ENCODE assay signal across 9 mouse cellular contexts in the genomic region with DNA sequence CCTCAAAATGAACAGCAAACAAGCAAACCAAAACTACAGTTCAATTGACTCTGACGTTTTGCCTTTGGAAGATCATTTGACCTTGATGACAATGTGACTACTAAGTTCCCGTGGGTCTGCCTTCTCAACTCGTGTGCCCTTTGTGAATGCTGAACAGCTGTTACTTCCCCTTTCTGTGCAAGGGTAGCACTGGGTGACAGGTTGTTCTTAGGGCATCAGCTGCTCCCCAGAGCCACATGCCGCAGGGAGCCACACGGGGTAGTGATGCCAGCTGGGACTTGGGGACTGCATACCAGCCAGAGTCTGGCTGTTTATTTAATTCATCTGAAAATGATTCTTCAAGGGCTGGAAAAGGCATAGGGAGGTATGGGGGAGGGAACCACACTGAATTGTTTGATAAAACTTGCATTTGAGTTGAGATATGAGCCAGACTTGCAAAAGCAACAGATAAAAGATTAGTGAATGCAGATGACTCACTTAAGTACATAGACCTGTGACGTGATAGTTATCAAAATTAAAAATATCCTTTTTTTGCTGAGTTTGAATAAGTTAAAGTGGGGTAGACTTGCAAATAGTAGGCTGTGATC.
A peak's percentile ranks its signal among the peaks of the same experiment; 100 is the strongest.
DNase-seq lines count a peak whose midpoint lies in the region; ATAC-seq and TF ChIP-seq lines count a peak whose summit lies in the region.
"Had no signal": no experiment of that assay in that cellular context is flagged by ENCODE, and none has a peak within 500 bp of the region (broad histone marks: within the 10 kb centered on the region; RNA-seq: fewer than 3 reads in every experiment).

No protein-coding gene starts in this region.

- no peak overlapping the region for H3K9ac ChIP-seq in forebrain, postnatal 0 days
- no peak overlapping the region for H3K9ac ChIP-seq in forebrain, embryonic 12.5 days
- H3K9ac ChIP-seq in stomach, postnatal 0 days (ENCODE audit: low read length) = no peak overlapping the region
- H3K9ac ChIP-seq: heart, embryonic 15.5 days had no signal

- no peaks in the 10 kb centered on the region for H3K9me3 ChIP-seq in forebrain, postnatal 0 days (ENCODE audit: low read length)
- no peaks in the 10 kb centered on the region for H3K9me3 ChIP-seq in forebrain, embryonic 12.5 days
- no peaks in the 10 kb centered on the region for H3K9me3 ChIP-seq in stomach, postnatal 0 days (ENCODE audit: control insufficient read depth, low read length)
- H3K9me3 ChIP-seq: heart, embryonic 15.5 days had no signal

- no peak for TF ChIP-seq EP300 in stomach, postnatal 0 days (optimal IDR thresholded peaks at IDR 0.05)

- 49% methylated on average over 6 of the region's 6 CpGs for WGBS in forebrain, postnatal 0 days
- WGBS in forebrain, embryonic 12.5 days = 72% methylated on average over 6 of the region's 6 CpGs
- WGBS in stomach, postnatal 0 days = 51% methylated on average over 6 of the region's 6 CpGs

- H3K79me3 ChIP-seq in C2C12 (ENCODE audit: low read depth) = peaks cover 19% of the 10 kb centered on the region

- H3ac ChIP-seq in C2C12 (ENCODE audit: control insufficient read depth, insufficient read length, low read depth) = no peak overlapping the region

- peak; percentile 51; the same call in 1 of the 2 replicates for ATAC-seq in forebrain, postnatal 0 days
- ATAC-seq in forebrain, embryonic 12.5 days (ENCODE audit: low FRiP score) = no peak
- peak; percentile 95 for ATAC-seq in neutrophil, adult 5-6 weeks (ENCODE audit: extremely low read depth, insufficient number of reproducible peaks, low FRiP score, poor library complexity, severe bottlenecking)
- ATAC-seq in stomach, postnatal 0 days (ENCODE audit: low FRiP score, low TSS enrichment) = no peak

- intact Hi-C loops in heart, postnatal 25 days (cut with DNase I) = no loop called here

- no peak overlapping the region for H3K27ac ChIP-seq in forebrain, postnatal 0 days (ENCODE audit: low read depth, low read length)
- no peak overlapping the region for H3K27ac ChIP-seq in forebrain, embryonic 12.5 days
- no peak overlapping the region for H3K27ac ChIP-seq in stomach, postnatal 0 days (replicated peaks)
- H3K27ac ChIP-seq: heart, embryonic 15.5 days had no signal

- DNase-seq in forebrain, postnatal 0 days = no peak
- DNase-seq in brain, adult 2 months (ENCODE audit: low read depth, low spot score) = peak; percentile 25
- no peak for DNase-seq in heart, postnatal 4 days
- no peak for DNase-seq in stomach, postnatal 0 days (ENCODE audit: low spot score)
- DNase-seq in heart, postnatal 25 days (ENCODE audit: low spot score) = no peak

- peaks cover 64% of the 10 kb centered on the region for H3K79me2 ChIP-seq in C2C12 (ENCODE audit: control insufficient read depth, insufficient read depth)

- TF ChIP-seq CTCF in forebrain, postnatal 0 days (IDR thresholded peaks at IDR 0.05; ENCODE audit: low read depth) = no peak
- no peak for TF ChIP-seq CTCF in C2C12 (IDR thresholded peaks at IDR 0.05; ENCODE audit: control insufficient read depth, insufficient read depth, insufficient read length)
- no peak for TF ChIP-seq CTCF in stomach, postnatal 0 days (IDR thresholded peaks at IDR 0.05; ENCODE audit: low read depth)

- no peaks in the 10 kb centered on the region for H3K27me3 ChIP-seq in forebrain, postnatal 0 days (ENCODE audit: insufficient read depth, low read length)
- peaks cover 14% of the 10 kb centered on the region; the same call in 1 of the 2 replicates for H3K27me3 ChIP-seq in forebrain, embryonic 12.5 days
- H3K27me3 ChIP-seq in C2C12 (ENCODE audit: control insufficient read depth, insufficient read depth, insufficient read length) = no peaks in the 10 kb centered on the region
- H3K27me3 ChIP-seq in stomach, postnatal 0 days (ENCODE audit: control insufficient read depth, insufficient read depth, low read length) = no peaks in the 10 kb centered on the region
- H3K27me3 ChIP-seq: heart, embryonic 15.5 days had no signal

- no peak overlapping the region for H3K4me2 ChIP-seq in forebrain, postnatal 0 days (ENCODE audit: low read depth)
- no peak overlapping the region for H3K4me2 ChIP-seq in forebrain, embryonic 12.5 days
- H3K4me2 ChIP-seq in stomach, postnatal 0 days (replicated peaks; ENCODE audit: low read depth) = no peak overlapping the region
- H3K4me2 ChIP-seq: heart, embryonic 15.5 days had no signal

- H3K4me1 ChIP-seq in forebrain, postnatal 0 days (ENCODE audit: insufficient read depth) = no peaks in the 10 kb centered on the region
- H3K4me1 ChIP-seq in forebrain, embryonic 12.5 days = no peaks in the 10 kb centered on the region
- no peaks in the 10 kb centered on the region for H3K4me1 ChIP-seq in stomach, postnatal 0 days (replicated peaks; ENCODE audit: control insufficient read depth, insufficient read depth)
- H3K4me1 ChIP-seq: heart, embryonic 15.5 days had no signal

- H3K4me3 ChIP-seq in forebrain, postnatal 0 days (ENCODE audit: low read depth, low read length) = no peak overlapping the region
- no peak overlapping the region for H3K4me3 ChIP-seq in forebrain, embryonic 12.5 days (replicated peaks)
- no peak overlapping the region for H3K4me3 ChIP-seq in C2C12 (ENCODE audit: insufficient read depth, poor library complexity, severe bottlenecking)
- no peak overlapping the region for H3K4me3 ChIP-seq in stomach, postnatal 0 days (ENCODE audit: low read depth, low read length)
- H3K4me3 ChIP-seq: heart, embryonic 15.5 days had no signal

- H3K36me3 ChIP-seq in forebrain, postnatal 0 days (ENCODE audit: insufficient read depth) = no peaks in the 10 kb centered on the region
- no peaks in the 10 kb centered on the region for H3K36me3 ChIP-seq in forebrain, embryonic 12.5 days (replicated peaks)
- no peaks in the 10 kb centered on the region for H3K36me3 ChIP-seq in C2C12 (ENCODE audit: control insufficient read depth, insufficient read depth)
- H3K36me3 ChIP-seq in stomach, postnatal 0 days (ENCODE audit: control insufficient read depth, insufficient read depth, low read length) = no peaks in the 10 kb centered on the region
- H3K36me3 ChIP-seq: heart, embryonic 15.5 days had no signal

TF ChIP-seq in C2C12, 6 proteins besides CTCF, POLR2A, EP300 and RAD21:
- TF ChIP-seq FOSL1 (IDR thresholded peaks at IDR 0.05; ENCODE audit: insufficient read depth, low read length, poor library complexity, severe bottlenecking) (no peak), USF1 (IDR thresholded peaks at IDR 0.05; ENCODE audit: low read depth) (no peak), MYOD1 (IDR thresholded peaks at IDR 0.05; ENCODE audit: control insufficient read depth, insufficient read length, low read depth) (peak; percentile 83), MYOG (IDR thresholded peaks at IDR 0.05; ENCODE audit: control insufficient read depth, extremely low read depth, insufficient read length) (no peak), CEBPB (IDR thresholded peaks at IDR 0.05; ENCODE audit: low read depth) (no peak), MAX (IDR thresholded peaks at IDR 0.05) (no peak)

Comparison
In these comparisons a context has a peak if more than half of its experiments do, and no peak if none do; other contexts are left out.
1. ATAC-seq: peak in forebrain, postnatal 0 days (single experiment) and neutrophil, adult 5-6 weeks (single experiment); none in forebrain, embryonic 12.5 days (single experiment) and stomach, postnatal 0 days (single experiment).